Mouse (Mus musculus): ENCODE results near the gene Prkaa2.

DNA sequence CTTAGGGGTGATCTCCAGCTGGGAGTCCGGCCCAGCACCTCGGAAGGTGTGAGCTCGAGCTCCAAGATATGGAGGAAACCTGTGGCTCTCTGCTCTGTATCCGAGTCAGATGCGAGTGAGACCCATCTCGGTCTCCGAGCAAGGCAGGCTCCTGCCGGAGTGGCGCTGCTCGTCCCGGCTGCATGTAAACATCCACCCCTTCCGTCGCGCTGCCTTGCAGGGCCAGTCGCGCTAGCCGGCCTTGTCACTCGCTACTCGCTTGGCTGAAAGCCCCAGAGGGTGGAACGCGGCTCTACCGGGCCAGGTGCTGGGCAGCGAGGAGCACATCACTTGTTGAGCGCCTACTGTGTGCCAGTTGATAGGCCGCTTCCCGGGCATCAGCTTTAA is 48.5 kb upstream of the Prkaa2 start:
- TF ChIP-seq CTCF (IDR thresholded peaks at IDR 0.05; ENCODE audit: borderline replicate concordance, control insufficient read depth, extremely low read depth, insufficient read depth, low read length, poor library complexity): no peak
- no peak for TF ChIP-seq POLR2A (IDR thresholded peaks at IDR 0.05; ENCODE audit: control insufficient read depth, extremely low read depth, insufficient read depth, low read length, poor library complexity)

Measured in thymus, adult 2 months (tissue).